Mouse (Mus musculus) 3134 (cell line): Measurements from ENCODE around the gene Ntrk2.

Experiments
- DNase-seq: peaks from one replicate; pipeline ENCODE4 v3.0.0-alpha.2; 2011; ENCODE audit warnings: low spot score; ENCODE audit not compliant: insufficient read length; ENCODE audit errors: extremely low read depth

The Ntrk2 gene

GRCm38 (mm10) chr13:58923496-58923895 lies 117.1 kb downstream of the Ntrk2 start:
- DNase-seq, result no peak

GRCm38 (mm10) chr13:58924486-58924885 lies 118.1 kb downstream of the Ntrk2 start:
- DNase-seq, result no peak

- DNase-seq, result no peak
Observed at GRCm38 (mm10) chr13:58927186-58927585, 120.8 kb downstream of the Ntrk2 start.

- DNase-seq, result no peak
Observed at GRCm38 (mm10) chr13:58927656-58928226, 121.4 kb downstream of the Ntrk2 start.

- DNase-seq, result no peak
Observed at GRCm38 (mm10) chr13:58928668-58929436, 122.5 kb downstream of the Ntrk2 start.

- no peak for DNase-seq
Observed at GRCm38 (mm10) chr13:58930161-58930560, 123.8 kb downstream of the Ntrk2 start.

- no peak for DNase-seq
Observed at GRCm38 (mm10) chr13:58933126-58933525, 126.8 kb downstream of the Ntrk2 start.

- no peak for DNase-seq
Observed at GRCm38 (mm10) chr13:58934576-58935110, 128.3 kb downstream of the Ntrk2 start.

- DNase-seq, result no peak
Observed at GRCm38 (mm10) chr13:58935956-58936495, 129.7 kb downstream of the Ntrk2 start.

- no peak for DNase-seq
Observed at GRCm38 (mm10) chr13:58937884-58938283, 131.5 kb downstream of the Ntrk2 start.

GRCm38 (mm10) chr13:58938464-58938863 lies 132.1 kb downstream of the Ntrk2 start:
- no peak for DNase-seq

- no peak for DNase-seq
Observed at GRCm38 (mm10) chr13:58940208-58940607, 133.8 kb downstream of the Ntrk2 start.

- no peak for DNase-seq
Observed at GRCm38 (mm10) chr13:58940798-58941197, 134.4 kb downstream of the Ntrk2 start.

- no peak for DNase-seq
Observed at GRCm38 (mm10) chr13:58945781-58946180, 139.4 kb downstream of the Ntrk2 start.

- no peak for DNase-seq
Observed at GRCm38 (mm10) chr13:58946589-58946988, 140.2 kb downstream of the Ntrk2 start.

- no peak for DNase-seq
Observed at GRCm38 (mm10) chr13:58947056-58947455, 140.7 kb downstream of the Ntrk2 start.

- no peak for DNase-seq
Observed at GRCm38 (mm10) chr13:58954331-58954730, 148.0 kb downstream of the Ntrk2 start.

GRCm38 (mm10) chr13:58954764-58955163 lies 148.4 kb downstream of the Ntrk2 start:
- no peak for DNase-seq

- no peak for DNase-seq
Observed at GRCm38 (mm10) chr13:58955237-58955777, 148.9 kb downstream of the Ntrk2 start.

- DNase-seq, result no peak
Observed at GRCm38 (mm10) chr13:58958171-58958904, 152.0 kb downstream of the Ntrk2 start.

GRCm38 (mm10) chr13:58960321-58960720 lies 154.0 kb downstream of the Ntrk2 start:
- DNase-seq, result no peak
